Mouse (Mus musculus): ENCODE measurements at regions not wholly inside any gene's neighbourhood (a gene's known extent, or its start where the extent isn't known, plus 50 kb on each side); places are given as distances from the start of the nearest gene placed in this dataset.

- peak; percentile 4 for DNase-seq
Observed at GRCm38 (mm10) chr11:55712350-55712749, 104.4 kb upstream of the Glra1 start.

- peak; percentile 20 for DNase-seq
Observed at GRCm38 (mm10) chr11:55707467-55707866, 99.5 kb upstream of the Glra1 start.

GRCm38 (mm10) chr11:55701921-55702320 is 93.9 kb upstream of the Glra1 start:
- DNase-seq, result no peak

GRCm38 (mm10) chr11:55685031-55685519 is 77.1 kb upstream of the Glra1 start:
- DNase-seq, result no peak

- no peak for DNase-seq
Observed at GRCm38 (mm10) chr11:55682351-55682961, 74.5 kb upstream of the Glra1 start.

GRCm38 (mm10) chr11:55681226-55681980 is 73.4 kb upstream of the Glra1 start:
- DNase-seq, result no peak

GRCm38 (mm10) chr11:55663108-55663507 is 55.1 kb upstream of the Glra1 start:
- DNase-seq, result no peak

- no peak for DNase-seq
Observed at GRCm38 (mm10) chr11:55662283-55662682, 54.3 kb upstream of the Glra1 start.
